Mouse (Mus musculus): Measurements from ENCODE around the gene Hist1h2bf.
"Not testable (repeated sequence)": the region's sequence is repeated elsewhere in the genome, so short reads cannot be mapped to it uniquely, and the experiment has no call there.

Gene Hist1h2bf

GRCm38 (mm10) chr13:23543965-23544786 lies 29.8 kb downstream of the Hist1h2bf start, which contains the start of gene Hist1h3f:
Gene Hist1h3f (plus strand): TSS chr13:23544052.
- DNase-seq (ENCODE audit: low spot score): no peak

- DNase-seq (ENCODE audit: low spot score): not testable (repeated sequence)
These were observed 30.9 kb downstream of the Hist1h2bf start, which contains the start of gene Hist1h2bh for GRCm38 (mm10) chr13:23542999-23543607. Gene Hist1h2bh (minus strand): TSS chr13:23543392.

- not testable (repeated sequence) for DNase-seq (ENCODE audit: low spot score)
These were observed 31.6 kb downstream of the Hist1h2bf start for GRCm38 (mm10) chr13:23542225-23542980.

- no peak for DNase-seq (ENCODE audit: low spot score)
These were observed 32.5 kb downstream of the Hist1h2bf start for GRCm38 (mm10) chr13:23541497-23541896.

GRCm38 (mm10) chr13:23539821-23540220 lies 34.2 kb downstream of the Hist1h2bf start:
- not testable (repeated sequence) for DNase-seq (ENCODE audit: low spot score)

- DNase-seq (ENCODE audit: low spot score): no peak
These were observed 35.7 kb downstream of the Hist1h2bf start for GRCm38 (mm10) chr13:23538249-23538648.

GRCm38 (mm10) chr13:23537006-23537710 lies 36.8 kb downstream of the Hist1h2bf start:
- no peak for DNase-seq (ENCODE audit: low spot score)

GRCm38 (mm10) chr13:23536076-23536822 lies 37.7 kb downstream of the Hist1h2bf start:
- DNase-seq (ENCODE audit: low spot score): no peak

- DNase-seq (ENCODE audit: low spot score): peak; percentile 78
These were observed 38.6 kb downstream of the Hist1h2bf start, which contains the start of gene Hist1h3g for GRCm38 (mm10) chr13:23535137-23536075. Gene Hist1h3g (plus strand): TSS chr13:23535422.

- no peak for DNase-seq (ENCODE audit: low spot score)
These were observed 39.4 kb downstream of the Hist1h2bf start for GRCm38 (mm10) chr13:23534368-23535131.

- not testable (repeated sequence) for DNase-seq (ENCODE audit: low spot score)
These were observed 40.2 kb downstream of the Hist1h2bf start, which contains the start of gene Hist1h2af for GRCm38 (mm10) chr13:23533560-23534367. Gene Hist1h2af (plus strand): TSS chr13:23533906.

GRCm38 (mm10) chr13:23532262-23533075 lies 41.5 kb downstream of the Hist1h2bf start:
- DNase-seq (ENCODE audit: low spot score): no peak

- peak; percentile 97 for DNase-seq (ENCODE audit: low spot score)
These were observed 42.8 kb downstream of the Hist1h2bf start, which contains the start of gene Hist1h4h for GRCm38 (mm10) chr13:23530901-23531875. Gene Hist1h4h (plus strand): TSS chr13:23531050.

- DNase-seq (ENCODE audit: low spot score): no peak
These were observed 43.7 kb downstream of the Hist1h2bf start for GRCm38 (mm10) chr13:23530181-23530900.

- no peak for DNase-seq (ENCODE audit: low spot score)
These were observed 44.4 kb downstream of the Hist1h2bf start for GRCm38 (mm10) chr13:23529480-23530165.

All from ovary, postnatal 14 days (tissue).